Mouse (Mus musculus) limb, embryonic 10.5 days (tissue): ENCODE measurements around the gene Sox11. TPM values are rescaled to one million over a fixed set of nuclear protein-coding genes. Genes with fewer than 3 reads are reported as not detected.

Source experiments
- DNase-seq: peaks from one replicate; pipeline ENCODE4 v3.0.0-alpha.2; 2017; ENCODE audit warnings: low spot score
- H3K27ac ChIP-seq: fragments of 300-500 bp; sonication (generic); 2 replicates; pipeline ENCODE4 v1.5.1; 2016; ENCODE audit warnings: mild to moderate bottlenecking
- H3K27me3 ChIP-seq: fragments of 300-500 bp; sonication (generic); 2 replicates; pipeline ENCODE4 v1.6.1; 2016; ENCODE audit warnings: low read depth, mild to moderate bottlenecking; ENCODE audit not compliant: poor library complexity, severe bottlenecking
- H3K36me3 ChIP-seq: fragments of 300-500 bp; sonication (generic); 2 replicates; pipeline ENCODE4 v1.6.1; 2016; ENCODE audit warnings: mild to moderate bottlenecking, moderate library complexity
- H3K4me1 ChIP-seq: fragments of 300-500 bp; sonication (generic); 2 replicates; pipeline ENCODE4 v1.6.1; 2016
- H3K4me3 ChIP-seq: fragments of 300-500 bp; sonication (generic); 2 replicates; pipeline ENCODE4 v1.5.1; 2016; ENCODE audit warnings: mild to moderate bottlenecking, moderate library complexity
- H3K9me3 ChIP-seq: fragments of 300-500 bp; sonication (generic); replicated peaks from 2 replicates; pipeline ENCODE4 v1.6.1; 2016; ENCODE audit warnings: mild to moderate bottlenecking
- WGBS: fragments of 180-500 bp; shearing (Covaris S2); methylation state at CpG from one replicate; pipeline ENCODE4 v1.1.7; 2016; 5-methylcytosine and 5-hydroxymethylcytosine counted together
- polyA plus RNA-seq: library from polyadenylated mRNA; unstranded; fragments of >200 nt; fragmentation: Nextera tagmentation; extraction: Ambion mirVana; gene quantifications from 2 replicates; pipeline ENCODE4 v1.2.1, GENCODE M21; 2016

Gene Sox11
- polyA plus RNA-seq, 1 experiment from 2014 or later: 255 TPM

- H3K36me3 ChIP-seq: no peaks in the 10 kb centered on the region
These were observed 21.7 kb downstream of the Sox11 start for GRCm38 (mm10) chr12:27320705-27321104.

GRCm38 (mm10) chr12:27312985-27313384 lies 29.4 kb downstream of the Sox11 start:
- no peaks in the 10 kb centered on the region for H3K27me3 ChIP-seq
- WGBS: 81% methylated on average over 8 of the region's 8 CpGs
- no peaks in the 10 kb centered on the region for H3K9me3 ChIP-seq
- no peak for DNase-seq
- no peaks in the 10 kb centered on the region for H3K36me3 ChIP-seq
- no peak overlapping the region for H3K4me3 ChIP-seq
- H3K27ac ChIP-seq: no peak overlapping the region
- H3K4me1 ChIP-seq: peaks cover 37% of the 10 kb centered on the region

More at GRCm38 (mm10) chr12:27320705-27321104, 21.7 kb downstream of the Sox11 start:
- no peak for DNase-seq
- H3K9me3 ChIP-seq: no peaks in the 10 kb centered on the region
- H3K27me3 ChIP-seq: no peaks in the 10 kb centered on the region
- H3K4me1 ChIP-seq: no peaks in the 10 kb centered on the region
- no peak overlapping the region for H3K4me3 ChIP-seq
- H3K27ac ChIP-seq: no peak overlapping the region

- 4% methylated on average over 9 of the region's 9 CpGs for WGBS
- Histone ChIP-seq H3K36me3 (no peaks in the 10 kb centered on the region), H3K4me3 (peak overlapping the region; percentile 19), H3K27me3 (no peaks in the 10 kb centered on the region), H3K27ac (peak overlapping the region; percentile 78), H3K9me3 (no peaks in the 10 kb centered on the region), H3K4me1 (peaks cover 37% of the 10 kb centered on the region)
- DNase-seq: peak; percentile 49
These were observed 30.4 kb downstream of the Sox11 start for GRCm38 (mm10) chr12:27311854-27312466.

GRCm38 (mm10) chr12:27311316-27311832 lies 31.0 kb downstream of the Sox11 start:
- DNase-seq: no peak
- H3K4me1 ChIP-seq: peaks cover 37% of the 10 kb centered on the region
- H3K27me3 ChIP-seq: no peaks in the 10 kb centered on the region
- no peak overlapping the region for H3K4me3 ChIP-seq
- H3K9me3 ChIP-seq: no peaks in the 10 kb centered on the region
- 30% methylated on average over 5 of the region's 5 CpGs for WGBS
- H3K27ac ChIP-seq: peak overlapping the region; percentile 78
- H3K36me3 ChIP-seq: no peaks in the 10 kb centered on the region

- WGBS: 69% methylated on average over 13 of the region's 13 CpGs
- DNase-seq: peak; percentile 36
- H3K9me3 ChIP-seq: no peaks in the 10 kb centered on the region
- no peaks in the 10 kb centered on the region for H3K36me3 ChIP-seq
- peak overlapping the region; percentile 78 for H3K27ac ChIP-seq
- H3K4me3 ChIP-seq: no peak overlapping the region
- H3K27me3 ChIP-seq: no peaks in the 10 kb centered on the region
- H3K4me1 ChIP-seq: peaks cover 37% of the 10 kb centered on the region
These were observed 31.7 kb downstream of the Sox11 start for GRCm38 (mm10) chr12:27310703-27311102.

- no peaks in the 10 kb centered on the region for H3K27me3 ChIP-seq
- no peaks in the 10 kb centered on the region for H3K9me3 ChIP-seq
- H3K4me3 ChIP-seq: no peak overlapping the region
- H3K27ac ChIP-seq: peak overlapping the region; percentile 78; the same call in 1 of the 2 replicates
- H3K36me3 ChIP-seq: no peaks in the 10 kb centered on the region
- H3K4me1 ChIP-seq: peaks cover 43% of the 10 kb centered on the region
- no peak for DNase-seq
- WGBS: 81% methylated on average over 6 of the region's 6 CpGs
These were observed 32.4 kb downstream of the Sox11 start for GRCm38 (mm10) chr12:27309969-27310368.

- peak overlapping the region; percentile 50 for H3K27ac ChIP-seq
- H3K4me1 ChIP-seq: peaks cover 23% of the 10 kb centered on the region
- 25% methylated on average over 2 of the region's 2 CpGs for WGBS
- no peak overlapping the region for H3K4me3 ChIP-seq
- no peaks in the 10 kb centered on the region for H3K27me3 ChIP-seq
- H3K9me3 ChIP-seq: no peaks in the 10 kb centered on the region
- no peak for DNase-seq
- H3K36me3 ChIP-seq: no peaks in the 10 kb centered on the region
These were observed 37.5 kb downstream of the Sox11 start for GRCm38 (mm10) chr12:27304713-27305437.

GRCm38 (mm10) chr12:27303190-27303589 lies 39.2 kb downstream of the Sox11 start:
- Histone ChIP-seq H3K9me3 (no peaks in the 10 kb centered on the region), H3K36me3 (no peaks in the 10 kb centered on the region), H3K4me1 (peaks cover 11% of the 10 kb centered on the region), H3K27ac (no peak overlapping the region), H3K4me3 (no peak overlapping the region), H3K27me3 (no peaks in the 10 kb centered on the region)
- no peak for DNase-seq
- 62% methylated on average over 6 of the region's 6 CpGs for WGBS

GRCm38 (mm10) chr12:27298721-27299120 lies 43.7 kb downstream of the Sox11 start:
- 86% methylated on average over 3 of the region's 3 CpGs for WGBS
- no peaks in the 10 kb centered on the region for H3K27me3 ChIP-seq
- H3K36me3 ChIP-seq: no peaks in the 10 kb centered on the region
- H3K4me3 ChIP-seq: no peak overlapping the region
- no peak for DNase-seq
- H3K9me3 ChIP-seq: no peaks in the 10 kb centered on the region
- H3K4me1 ChIP-seq: peaks cover 11% of the 10 kb centered on the region
- no peak overlapping the region for H3K27ac ChIP-seq

- peaks cover 30% of the 10 kb centered on the region for H3K4me1 ChIP-seq
- DNase-seq: no peak
- H3K36me3 ChIP-seq: no peaks in the 10 kb centered on the region
- H3K9me3 ChIP-seq: no peaks in the 10 kb centered on the region
- H3K27me3 ChIP-seq: no peaks in the 10 kb centered on the region
- H3K27ac ChIP-seq: no peak overlapping the region
- 26% methylated on average over 1 of the region's 1 CpGs for WGBS
- H3K4me3 ChIP-seq: no peak overlapping the region
These were observed 48.2 kb downstream of the Sox11 start for GRCm38 (mm10) chr12:27294191-27294590.

GRCm38 (mm10) chr12:27293736-27294135 lies 48.6 kb downstream of the Sox11 start:
- 55% methylated on average over 10 of the region's 10 CpGs for WGBS
- Histone ChIP-seq H3K27me3 (no peaks in the 10 kb centered on the region), H3K9me3 (no peaks in the 10 kb centered on the region), H3K4me1 (peaks cover 30% of the 10 kb centered on the region), H3K36me3 (no peaks in the 10 kb centered on the region), H3K4me3 (no peak overlapping the region), H3K27ac (peak overlapping the region; percentile 51; the same call in 1 of the 2 replicates)
- no peak for DNase-seq

GRCm38 (mm10) chr12:27293208-27293607 lies 49.2 kb downstream of the Sox11 start:
- Histone ChIP-seq H3K27ac (peak overlapping the region; percentile 51; the same call in 1 of the 2 replicates), H3K9me3 (no peaks in the 10 kb centered on the region), H3K4me3 (no peak overlapping the region), H3K4me1 (peaks cover 30% of the 10 kb centered on the region), H3K27me3 (no peaks in the 10 kb centered on the region), H3K36me3 (no peaks in the 10 kb centered on the region)
- WGBS: 0% methylated on average over 1 of the region's 1 CpGs
- DNase-seq: no peak
